Mouse (Mus musculus) heart, embryonic 16.5 days (tissue): Measurements from ENCODE around the gene Best2. TPM values are rescaled to one million over a fixed set of nuclear protein-coding genes. Genes with fewer than 3 reads are reported as not detected.
A peak's percentile ranks its signal among the peaks of the same experiment; 100 is the strongest.

Experiments
- ATAC-seq: fragments of 200-750 bp; cut with Nextera tagmentation; replicated peaks from 2 replicates; pipeline ENCODE4 v1.8.0; 2017; ENCODE audit warnings: moderate number of reproducible peaks; ENCODE audit not compliant: insufficient read depth, low FRiP score; ENCODE audit errors: extremely low read depth
- H3K27ac ChIP-seq: fragments of 300-500 bp; sonication (generic); 2 replicates; pipeline ENCODE4 v1.5.1; 2014; ENCODE audit warnings: mild to moderate bottlenecking, low read length, control low read depth, moderate library complexity
- H3K27me3 ChIP-seq: fragments of 300-500 bp; sonication (generic); 2 replicates; pipeline ENCODE4 v1.6.1; 2014; ENCODE audit warnings: low read length, mixed read lengths; ENCODE audit not compliant: control insufficient read depth, insufficient read depth
- H3K36me3 ChIP-seq: fragments of 300-500 bp; sonication (generic); 2 replicates; pipeline ENCODE4 v1.6.1; 2014; ENCODE audit not compliant: control insufficient read depth, insufficient read depth
- H3K4me1 ChIP-seq: fragments of 300-500 bp; sonication (generic); 2 replicates; pipeline ENCODE4 v1.6.1; 2014; ENCODE audit warnings: low read length, mixed read lengths; ENCODE audit not compliant: control insufficient read depth, insufficient read depth
- H3K4me2 ChIP-seq: fragments of 300-500 bp; sonication (generic); 2 replicates; pipeline ENCODE4 v1.6.1; 2014; ENCODE audit warnings: low read depth, mild to moderate bottlenecking, control low read depth, low read length
- H3K4me3 ChIP-seq: fragments of 300-500 bp; sonication (generic); 2 replicates; pipeline ENCODE4 v1.5.1; 2014; ENCODE audit warnings: mild to moderate bottlenecking, control low read depth, low read length
- H3K9ac ChIP-seq: fragments of 300-500 bp; sonication (generic); 2 replicates; pipeline ENCODE4 v1.6.1; 2014; ENCODE audit warnings: low read length, control low read depth
- H3K9me3 ChIP-seq: fragments of 300-500 bp; sonication (generic); replicated peaks from 2 replicates; pipeline ENCODE4 v1.6.1; 2016; ENCODE audit warnings: low read length; ENCODE audit not compliant: control insufficient read depth
- WGBS: fragments of 180-500 bp; shearing (Covaris S2); extraction: QIAGEN DNeasy Blood & Tissue Kit; methylation state at CpG from one replicate; pipeline ENCODE4 v1.1.7; 2014; 5-methylcytosine and 5-hydroxymethylcytosine counted together
- polyA plus RNA-seq: library from polyadenylated mRNA; unstranded; fragments of >200 nt; fragmentation: Nextera tagmentation; extraction: Ambion mirVana; gene quantifications from 2 replicates; pipeline ENCODE4 v1.2.1, GENCODE M21; 2015

The Best2 gene
- polyA plus RNA-seq, 1 experiment from 2014 or later: not detected

GRCm38 (mm10) chr8:85036381-85036717 is 22.0 kb upstream of the Best2 start:
- Histone ChIP-seq H3K9ac (peak overlapping the region; percentile 96), H3K27me3 (no peaks in the 10 kb centered on the region), H3K9me3 (no peaks in the 10 kb centered on the region), H3K4me3 (peak overlapping the region; percentile 95), H3K4me1 (peaks cover 20% of the 10 kb centered on the region), H3K27ac (peak overlapping the region; percentile 90), H3K36me3 (peaks cover 20% of the 10 kb centered on the region), H3K4me2 (peak overlapping the region; percentile 98)
- WGBS: 0% methylated on average over 9 of the region's 9 CpGs
- peak; percentile 29 for ATAC-seq

- ATAC-seq: 0 out of 2 replicates have a peak, but pooled peaks have one; percentile 1
- H3K27me3 ChIP-seq: no peaks in the 10 kb centered on the region
- H3K9ac ChIP-seq: peak overlapping the region; percentile 96
- H3K36me3 ChIP-seq: peaks cover 21% of the 10 kb centered on the region
- no peaks in the 10 kb centered on the region for H3K9me3 ChIP-seq
- H3K4me2 ChIP-seq: peak overlapping the region; percentile 98
- peak overlapping the region; percentile 95 for H3K4me3 ChIP-seq
- peaks cover 20% of the 10 kb centered on the region for H3K4me1 ChIP-seq
- 1% methylated on average over 15 of the region's 15 CpGs for WGBS
- H3K27ac ChIP-seq: peak overlapping the region; percentile 90
Observed at GRCm38 (mm10) chr8:85035728-85036310, 21.5 kb upstream of the Best2 start.

GRCm38 (mm10) chr8:85035165-85035727 is 20.9 kb upstream of the Best2 start:
- H3K9ac ChIP-seq: peak overlapping the region; percentile 96
- 4% methylated on average over 12 of the region's 12 CpGs for WGBS
- peaks cover 21% of the 10 kb centered on the region for H3K36me3 ChIP-seq
- peak overlapping the region; percentile 95 for H3K4me3 ChIP-seq
- H3K27me3 ChIP-seq: no peaks in the 10 kb centered on the region
- peak overlapping the region; percentile 98 for H3K4me2 ChIP-seq
- H3K4me1 ChIP-seq: peaks cover 20% of the 10 kb centered on the region
- ATAC-seq: no peak
- peak overlapping the region; percentile 90 for H3K27ac ChIP-seq
- H3K9me3 ChIP-seq: no peaks in the 10 kb centered on the region

GRCm38 (mm10) chr8:85034764-85035163 is 20.4 kb upstream of the Best2 start:
- Histone ChIP-seq H3K4me2 (peak overlapping the region; percentile 98), H3K9me3 (no peaks in the 10 kb centered on the region), H3K27ac (peak overlapping the region; percentile 62), H3K27me3 (no peaks in the 10 kb centered on the region), H3K36me3 (peaks cover 25% of the 10 kb centered on the region), H3K9ac (peak overlapping the region; percentile 96), H3K4me1 (peaks cover 20% of the 10 kb centered on the region), H3K4me3 (peak overlapping the region; percentile 95)
- no peak for ATAC-seq
- WGBS: 1% methylated on average over 13 of the region's 13 CpGs

GRCm38 (mm10) chr8:85033867-85034266 is 19.5 kb upstream of the Best2 start:
- 63% methylated on average over 1 of the region's 1 CpGs for WGBS
- Histone ChIP-seq H3K27ac (no peak overlapping the region), H3K27me3 (no peaks in the 10 kb centered on the region), H3K9ac (no peak overlapping the region), H3K4me2 (no peak overlapping the region), H3K36me3 (peaks cover 27% of the 10 kb centered on the region), H3K4me3 (no peak overlapping the region), H3K4me1 (peaks cover 22% of the 10 kb centered on the region), H3K9me3 (no peaks in the 10 kb centered on the region)
- no peak for ATAC-seq

GRCm38 (mm10) chr8:85032622-85033311 is 18.4 kb upstream of the Best2 start:
- 79% methylated on average over 4 of the region's 4 CpGs for WGBS
- no peaks in the 10 kb centered on the region for H3K27me3 ChIP-seq
- no peak for ATAC-seq
- no peak overlapping the region for H3K9ac ChIP-seq
- no peak overlapping the region for H3K4me3 ChIP-seq
- peaks cover 27% of the 10 kb centered on the region for H3K36me3 ChIP-seq
- no peak overlapping the region for H3K4me2 ChIP-seq
- no peaks in the 10 kb centered on the region for H3K9me3 ChIP-seq
- H3K27ac ChIP-seq: no peak overlapping the region
- H3K4me1 ChIP-seq: peaks cover 29% of the 10 kb centered on the region

- Histone ChIP-seq H3K9me3 (no peaks in the 10 kb centered on the region), H3K4me3 (no peak overlapping the region), H3K27me3 (no peaks in the 10 kb centered on the region), H3K4me1 (peaks cover 31% of the 10 kb centered on the region), H3K4me2 (no peak overlapping the region), H3K27ac (no peak overlapping the region), H3K36me3 (peaks cover 27% of the 10 kb centered on the region), H3K9ac (peak overlapping the region; percentile 50; the same call in 1 of the 2 replicates)
- ATAC-seq: no peak
- WGBS: 86% methylated on average over 14 of the region's 14 CpGs
Observed at GRCm38 (mm10) chr8:85029271-85029670, 14.9 kb upstream of the Best2 start.

- 15% methylated on average over 2 of the region's 2 CpGs for WGBS
- H3K4me2 ChIP-seq: peak overlapping the region; percentile 87
Observed at GRCm38 (mm10) chr8:85027922-85028321, 13.6 kb upstream of the Best2 start.

GRCm38 (mm10) chr8:85027516-85027855 is 13.2 kb upstream of the Best2 start:
- peak overlapping the region; percentile 89 for H3K27ac ChIP-seq
- 2% methylated on average over 13 of the region's 13 CpGs for WGBS
- no peak for ATAC-seq
- H3K27me3 ChIP-seq: no peaks in the 10 kb centered on the region
- H3K9ac ChIP-seq: peak overlapping the region; percentile 97
- peaks cover 36% of the 10 kb centered on the region for H3K4me1 ChIP-seq
- H3K36me3 ChIP-seq: peaks cover 37% of the 10 kb centered on the region
- H3K9me3 ChIP-seq: no peaks in the 10 kb centered on the region
- H3K4me3 ChIP-seq: peak overlapping the region; percentile 88
- H3K4me2 ChIP-seq: peak overlapping the region; percentile 87

More at GRCm38 (mm10) chr8:85027922-85028321, 13.6 kb upstream of the Best2 start:
- Histone ChIP-seq H3K27me3 (no peaks in the 10 kb centered on the region), H3K9ac (peak overlapping the region; percentile 97), H3K4me3 (peak overlapping the region; percentile 88), H3K27ac (no peak overlapping the region), H3K36me3 (peaks cover 38% of the 10 kb centered on the region), H3K9me3 (no peaks in the 10 kb centered on the region), H3K4me1 (peaks cover 36% of the 10 kb centered on the region)
- ATAC-seq: no peak
